Mouse (Mus musculus) lung, adult 2 months (tissue): ENCODE results near the gene Gm5773. TPM values are rescaled to one million over a fixed set of nuclear protein-coding genes. Genes with fewer than 3 reads are reported as not detected.
"Not testable (repeated sequence)": the region's sequence is repeated elsewhere in the genome, so short reads cannot be mapped to it uniquely, and the experiment has no call there.

Experiments used
- DNase-seq: peaks from one replicate; pipeline ENCODE4 v3.0.0; 2022
- H3K4me1 ChIP-seq: fragments of 200-500 bp; 2 replicates; pipeline ENCODE4 v1.6.1; 2011; ENCODE audit warnings: low read length; ENCODE audit not compliant: control insufficient read depth, insufficient read depth
- H3K4me3 ChIP-seq: fragments of 200-500 bp; replicated peaks from 2 replicates; pipeline ENCODE3; 2011; ENCODE audit warnings: low read depth, mild to moderate bottlenecking, control low read depth, low read length; ENCODE audit errors: extremely low read depth
- WGBS: fragments of 180-500 bp; shearing (Covaris S2); methylation state at CpG from one replicate; pipeline ENCODE4 v1.1.7; 2018; 5-methylcytosine and 5-hydroxymethylcytosine counted together
- polyA plus RNA-seq: library from polyadenylated mRNA; depleted of rRNA; stranded (reverse); fragments of >200 nt; gene quantifications from 2 replicates; pipeline ENCODE4 v1.2.3, GENCODE M21; 2012; rRNA removed

The Gm5773 gene
- polyA plus RNA-seq = not detected in 2 replicates

GRCm38 (mm10) chr3:93772700-93773099 is at the start of gene Gm5773:
Gm5773 (plus strand) TSS chr3:93773000.
- H3K4me1 ChIP-seq, H3K4me3 ChIP-seq, DNase-seq: not testable (repeated sequence)
- 73% methylated on average over 1 of the region's 1 CpGs for WGBS

- not testable (repeated sequence) for DNase-seq, H3K4me3 ChIP-seq, H3K4me1 ChIP-seq
- 87% methylated on average over 1 of the region's 1 CpGs for WGBS
These were observed 27.3 kb upstream of the Gm5773 start for GRCm38 (mm10) chr3:93745475-93745874.

- WGBS = 89% methylated on average over 18 of the region's 18 CpGs
These were observed 18.8 kb upstream of the Gm5773 start for GRCm38 (mm10) chr3:93754022-93754421.

GRCm38 (mm10) chr3:93796098-93796497 is 23.3 kb downstream of the Gm5773 start, which contains the start of gene Tdpoz4:
Tdpoz4 (plus strand) TSS chr3:93796398.
- H3K4me3 ChIP-seq, H3K4me1 ChIP-seq, DNase-seq: not testable (repeated sequence)

More at GRCm38 (mm10) chr3:93754022-93754421, 18.8 kb upstream of the Gm5773 start:
- not testable (repeated sequence) for H3K4me1 ChIP-seq, DNase-seq, H3K4me3 ChIP-seq

- not testable (repeated sequence) for H3K4me1 ChIP-seq, DNase-seq, H3K4me3 ChIP-seq
These were observed 40.5 kb downstream of the Gm5773 start for GRCm38 (mm10) chr3:93813341-93813740.

Other genes with a start within 250 kb of the Gm5773 start
- 61.1 and 79.5 TPM in 2 replicates for gene S100a10, start 217.9 kb upstream of the Gm5773 start, polyA plus RNA-seq
- not detected in 2 replicates for gene Tdpoz2, start 120.3 kb upstream of the Gm5773 start, polyA plus RNA-seq
- not detected in 2 replicates for gene Tdpoz1, start 96.7 kb upstream of the Gm5773 start, polyA plus RNA-seq
- gene Gm37596, start 79.9 kb upstream of the Gm5773 start, polyA plus RNA-seq = not detected in 2 replicates
- not detected in 2 replicates for gene Tdpoz4, start 23.4 kb downstream of the Gm5773 start, polyA plus RNA-seq
- gene Tdpoz3, start 53.0 kb downstream of the Gm5773 start, polyA plus RNA-seq = not detected in 2 replicates
- gene Gm9117, start 170.5 kb downstream of the Gm5773 start, polyA plus RNA-seq = not detected in 2 replicates
- gene Tdpoz5, start 188.3 kb downstream of the Gm5773 start, polyA plus RNA-seq = not detected in 2 replicates